Mouse (Mus musculus) heart, adult 2 months (tissue): ENCODE data around the gene Ezr. TPM values are rescaled to one million over a fixed set of nuclear protein-coding genes. Genes with fewer than 3 reads are reported as not detected.

Experiments used
- DNase-seq, 2 experiments: peaks; one replicate each; pipeline ENCODE4 v3.0.0; 2021
- H3K27ac ChIP-seq: fragments of 200-600 bp; 2 replicates; pipeline ENCODE4 v1.8.1; 2022
- H3K27me3 ChIP-seq: fragments of 200-500 bp; 2 replicates; pipeline ENCODE4 v1.6.1; 2012; ENCODE audit warnings: mild to moderate bottlenecking, low read length, inconsistent platforms, mixed read lengths; ENCODE audit not compliant: control insufficient read depth, insufficient read depth
- H3K36me3 ChIP-seq: fragments of 200-500 bp; 2 replicates; pipeline ENCODE4 v1.6.1; 2012; ENCODE audit warnings: low read length, inconsistent platforms; ENCODE audit not compliant: control insufficient read depth, insufficient read depth
- H3K4me1 ChIP-seq: fragments of 200-500 bp; 2 replicates; pipeline ENCODE4 v1.6.1; 2011; ENCODE audit warnings: low read length; ENCODE audit not compliant: control insufficient read depth, insufficient read depth
- H3K4me3 ChIP-seq: fragments of 200-600 bp; 2 replicates; pipeline ENCODE4 v1.8.1; 2022
- H3K79me2 ChIP-seq: fragments of 200-500 bp; replicated peaks from 2 replicates; pipeline ENCODE4 v1.6.1; 2012; ENCODE audit warnings: mild to moderate bottlenecking, inconsistent platforms, low read length, moderate library complexity, mixed read lengths; ENCODE audit not compliant: control insufficient read depth, insufficient read depth
- H3K9ac ChIP-seq: fragments of 200-500 bp; 2 replicates; pipeline ENCODE4 v1.6.1; 2012; ENCODE audit warnings: low read depth, mild to moderate bottlenecking, control low read depth, inconsistent platforms, low read length, mixed read lengths
- CTCF ChIP-seq: fragments of 200-600 bp; IDR thresholded peaks from 2 replicates; pipeline ENCODE4 v1.8.1; 2022; ENCODE audit warnings: antibody characterized with exemption, mild to moderate bottlenecking, moderate library complexity
- EP300 ChIP-seq: fragments of 200-500 bp; IDR thresholded peaks from 2 replicates; pipeline ENCODE4 v1.6.1; 2011; ENCODE audit warnings: low read depth, low read length, control low read depth; ENCODE audit not compliant: insufficient read depth
- POLR2A ChIP-seq: fragments of 200-500 bp; IDR thresholded peaks from 2 replicates; pipeline ENCODE4 v1.6.1; 2011; ENCODE audit warnings: mild to moderate bottlenecking, low read depth, low read length, control low read depth; ENCODE audit not compliant: insufficient read depth
- WGBS: fragments of 180-500 bp; shearing (Covaris S2); methylation state at CpG from one replicate; pipeline ENCODE4 v1.1.7; 2018; 5-methylcytosine and 5-hydroxymethylcytosine counted together
- intact Hi-C: fragments of 180-260 bp; cut with DNase I; formaldehyde crosslinking; loops from one replicate; pipeline ENCODE4 v1.15.1; 2025
- polyA plus RNA-seq: library from polyadenylated mRNA; depleted of rRNA; stranded (reverse); fragments of >200 nt; gene quantifications from 2 replicates; pipeline ENCODE4 v1.2.3, GENCODE M21; 2012
- total RNA-seq, 2 experiments: library from RNA; stranded (reverse); gene quantifications; 2 replicates each; pipeline ENCODE4 v1.2.3; 2021

Gene Ezr
- total and polyA plus RNA-seq, 3 experiments: 24.2 to 35.7 (median 33.4) TPM

DNA sequence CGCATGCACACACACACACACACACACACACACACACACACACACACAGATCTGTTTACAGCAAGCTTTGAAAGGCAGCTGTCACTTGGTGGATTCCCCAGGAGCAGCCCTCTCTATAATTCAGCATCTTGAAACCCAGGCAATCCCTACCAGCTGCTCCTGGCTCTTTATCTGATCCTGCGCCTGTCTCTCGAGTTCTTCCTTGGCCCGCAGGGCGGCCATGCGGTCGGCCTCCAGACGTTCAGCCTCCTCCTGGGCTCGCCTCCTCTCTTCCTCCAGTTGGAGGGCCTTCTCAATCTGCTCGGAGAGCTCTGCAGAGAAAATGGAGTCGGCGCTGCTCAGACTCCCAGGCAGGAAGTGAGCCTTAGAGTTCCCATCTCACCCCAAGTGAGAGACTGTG lies 41.3 kb downstream of the Ezr start:
- H3K36me3 ChIP-seq: no peaks in the 10 kb centered on the region
- H3K4me1 ChIP-seq: peaks cover 13% of the 10 kb centered on the region
- H3K4me3 ChIP-seq: no peak overlapping the region
- TF ChIP-seq POLR2A: no peak
- no peak for TF ChIP-seq EP300
- TF ChIP-seq CTCF: no peak
- 79% methylated on average over 12 of the region's 12 CpGs for WGBS
- H3K27me3 ChIP-seq: no peaks in the 10 kb centered on the region
- no peak for DNase-seq
- H3K9ac ChIP-seq: no peak overlapping the region
- H3K79me2 ChIP-seq: no peaks in the 10 kb centered on the region
- H3K27ac ChIP-seq: no peak overlapping the region
- intact Hi-C loops: loop anchor here (5.0 kb wide), 1 partner anchor 36 kb away; no protein-coding TSS in a partner anchor

- TF ChIP-seq CTCF: no peak
- WGBS: 94% methylated on average over 19 of the region's 19 CpGs
Measured at GRCm38 (mm10) chr17:6740331-6741170, 42.0 kb downstream of the Ezr start.

GRCm38 (mm10) chr17:6739756-6740155 lies 42.8 kb downstream of the Ezr start:
- no peak overlapping the region for H3K9ac ChIP-seq

More at GRCm38 (mm10) chr17:6740331-6741170, 42.0 kb downstream of the Ezr start:
- H3K79me2 ChIP-seq: no peaks in the 10 kb centered on the region
- intact Hi-C loops: loop anchor here (5.0 kb wide), 1 partner anchor 37 kb away; no protein-coding TSS in a partner anchor
- no peak overlapping the region for H3K9ac ChIP-seq
- H3K36me3 ChIP-seq: no peaks in the 10 kb centered on the region
- no peak for DNase-seq
- H3K4me1 ChIP-seq: peaks cover 13% of the 10 kb centered on the region
- H3K27me3 ChIP-seq: no peaks in the 10 kb centered on the region
- H3K27ac ChIP-seq: no peak overlapping the region
- no peak overlapping the region for H3K4me3 ChIP-seq

GRCm38 (mm10) chr17:6739266-6739665 lies 43.3 kb downstream of the Ezr start:
- H3K27ac ChIP-seq: no peak overlapping the region
- no peaks in the 10 kb centered on the region for H3K27me3 ChIP-seq
- H3K4me3 ChIP-seq: no peak overlapping the region
- intact Hi-C loops: no loop called here
- DNase-seq: no peak
- no peaks in the 10 kb centered on the region for H3K79me2 ChIP-seq
- 80% methylated on average over 13 of the region's 13 CpGs for WGBS
- TF ChIP-seq CTCF: no peak
- TF ChIP-seq POLR2A: no peak
- TF ChIP-seq EP300: no peak
- no peaks in the 10 kb centered on the region for H3K36me3 ChIP-seq
- no peak overlapping the region for H3K9ac ChIP-seq
- H3K4me1 ChIP-seq: peaks cover 13% of the 10 kb centered on the region

More at GRCm38 (mm10) chr17:6739756-6740155, 42.8 kb downstream of the Ezr start:
- Histone ChIP-seq H3K79me2 (no peaks in the 10 kb centered on the region), H3K36me3 (no peaks in the 10 kb centered on the region), H3K27me3 (no peaks in the 10 kb centered on the region), H3K4me3 (no peak overlapping the region), H3K4me1 (peaks cover 13% of the 10 kb centered on the region), H3K27ac (no peak overlapping the region)
- intact Hi-C loops: loop anchor here (5.0 kb wide), 1 partner anchor 38 kb away; no protein-coding TSS in a partner anchor
- no peak for DNase-seq
- TF ChIP-seq EP300 (no peak), POLR2A (no peak), CTCF (no peak)
- 93% methylated on average over 15 of the region's 15 CpGs for WGBS

- intact Hi-C loops: no loop called here
- Histone ChIP-seq H3K36me3 (no peaks in the 10 kb centered on the region), H3K79me2 (no peaks in the 10 kb centered on the region), H3K4me1 (peaks cover 13% of the 10 kb centered on the region), H3K27me3 (no peaks in the 10 kb centered on the region), H3K9ac (no peak overlapping the region), H3K27ac (no peak overlapping the region), H3K4me3 (no peak overlapping the region)
- WGBS: 86% methylated on average over 7 of the region's 7 CpGs
- no peak for DNase-seq
- TF ChIP-seq CTCF (no peak), EP300 (no peak), POLR2A (no peak)
Measured at GRCm38 (mm10) chr17:6738836-6739235, 43.7 kb downstream of the Ezr start.

DNA sequence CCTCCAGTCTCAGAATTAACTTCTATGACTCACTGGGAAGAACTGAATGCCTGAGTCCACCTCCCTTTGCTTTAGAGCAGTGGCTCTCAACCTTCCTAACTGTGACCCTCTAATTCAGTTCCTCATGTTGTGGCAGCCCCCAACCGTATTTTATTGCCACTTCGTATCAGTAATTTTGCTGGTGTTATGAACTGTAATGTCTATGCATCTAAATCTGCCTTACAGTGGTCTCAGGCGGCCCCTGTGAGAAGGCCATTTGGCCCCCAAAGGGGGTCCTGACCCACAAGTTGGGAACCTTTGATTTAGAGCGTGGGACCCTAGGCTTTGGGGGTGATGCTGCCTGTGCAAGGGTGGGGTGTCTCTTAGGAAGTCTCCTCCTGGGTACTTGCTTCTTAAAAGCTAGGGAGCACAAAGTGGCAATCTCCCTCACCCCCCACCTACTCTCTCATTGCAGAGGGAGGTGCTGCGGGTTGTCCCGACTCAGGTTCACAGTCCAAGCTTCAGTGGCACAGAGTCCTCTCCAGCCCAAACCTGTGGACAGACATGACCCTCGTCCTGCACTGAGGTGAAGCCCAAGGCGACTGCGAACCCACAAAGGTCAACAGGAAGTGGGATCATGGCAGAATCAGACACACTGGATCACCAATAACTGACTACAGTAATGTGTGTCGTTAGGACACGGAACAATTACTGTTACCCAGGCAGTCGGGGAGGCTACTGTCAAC lies 45.1 kb downstream of the Ezr start:
- DNase-seq: no peak

More for the DNA sequence above, 45.1 kb downstream of the Ezr start:
- no peak overlapping the region for H3K4me3 ChIP-seq
- peaks cover 5% of the 10 kb centered on the region for H3K4me1 ChIP-seq
- no peak overlapping the region for H3K27ac ChIP-seq
- TF ChIP-seq EP300 (no peak), POLR2A (no peak), CTCF (no peak)
- 90% methylated on average over 12 of the region's 12 CpGs for WGBS
- no peaks in the 10 kb centered on the region for H3K27me3 ChIP-seq
- H3K36me3 ChIP-seq: no peaks in the 10 kb centered on the region
- H3K79me2 ChIP-seq: no peaks in the 10 kb centered on the region
- no peak overlapping the region for H3K9ac ChIP-seq
- intact Hi-C loops: no loop called here
